Mouse (Mus musculus) liver, postnatal 0 days (tissue): ENCODE measurements around the gene Rabepk.

Experiments
- CTCF ChIP-seq: sonication (generic); IDR thresholded peaks from 2 replicates; pipeline ENCODE4 v1.5.1; 2016; ENCODE audit warnings: antibody characterized with exemption, low read depth
- EP300 ChIP-seq: IDR thresholded peaks from 2 replicates; pipeline ENCODE4 v1.6.1; 2016; ENCODE audit warnings: antibody characterized with exemption, low read depth, mild to moderate bottlenecking

GRCm38 (mm10) chr2:34757341-34757740 lies 42.4 kb downstream of the Rabepk start:
- TF ChIP-seq CTCF (no peak), EP300 (no peak)
